Mouse (Mus musculus): Measurements from ENCODE around the gene Ccdc61. TPM values are rescaled to one million over a fixed set of nuclear protein-coding genes. Genes with fewer than 3 reads are reported as not detected.

Gene Ccdc61
- total RNA-seq, 2 experiments from 2014 or later, result 7.7 to 11.0 TPM

GRCm38 (mm10) chr7:18921069-18921468 is 10.9 kb upstream of the Ccdc61 start:
- intact Hi-C loops (cut with DNase I), result no loop called here
- peak; percentile 63 to 68 for DNase-seq

DNA sequence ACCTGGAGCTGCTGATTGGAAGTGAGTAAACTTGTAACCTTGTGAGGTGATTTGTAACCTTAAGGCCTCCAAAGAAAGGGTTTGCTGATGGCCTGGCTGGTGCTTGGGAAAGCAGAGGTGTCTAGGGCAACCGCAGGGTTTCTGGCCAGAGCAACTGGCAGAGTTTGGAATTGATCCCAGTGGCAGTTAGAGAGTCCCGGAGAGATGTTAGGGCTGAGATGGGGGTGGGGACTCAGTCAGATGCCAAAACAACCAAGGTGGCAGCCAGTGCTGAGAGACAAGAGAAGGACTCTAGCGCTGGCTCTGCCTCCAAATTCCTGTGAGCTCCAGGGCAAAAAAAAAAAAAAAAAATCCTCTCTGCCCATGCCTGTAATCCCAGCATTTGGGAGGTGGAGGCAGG is 7.7 kb upstream of the Ccdc61 start:
- intact Hi-C loops (cut with DNase I), result no loop called here
- no peak for DNase-seq

GRCm38 (mm10) chr7:18916254-18916653 is 6.0 kb upstream of the Ccdc61 start:
- intact Hi-C loops (cut with DNase I), result no loop called here
- DNase-seq, result no peak

DNA sequence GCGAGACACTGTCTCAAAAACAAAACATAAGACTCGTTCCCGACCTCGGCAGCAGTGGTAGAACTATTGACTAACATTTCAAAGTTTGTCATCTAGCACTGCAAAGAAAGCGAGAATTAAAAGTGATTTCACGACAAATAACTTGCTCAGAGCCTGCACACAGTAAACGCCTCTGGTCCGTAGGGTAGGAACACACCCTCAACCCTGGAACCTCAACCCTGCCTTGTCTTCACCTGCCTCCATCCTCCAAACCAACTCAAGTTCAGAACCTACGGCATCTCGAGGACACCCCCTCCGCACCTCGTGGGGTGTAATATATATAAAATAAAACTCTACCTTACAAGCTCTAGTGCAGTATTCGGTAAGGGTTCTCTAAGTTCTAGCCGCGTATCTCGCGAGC is 418 bp downstream of the Ccdc61 start:
- intact Hi-C loops (cut with DNase I), result no loop called here
- no peak for DNase-seq

DNA sequence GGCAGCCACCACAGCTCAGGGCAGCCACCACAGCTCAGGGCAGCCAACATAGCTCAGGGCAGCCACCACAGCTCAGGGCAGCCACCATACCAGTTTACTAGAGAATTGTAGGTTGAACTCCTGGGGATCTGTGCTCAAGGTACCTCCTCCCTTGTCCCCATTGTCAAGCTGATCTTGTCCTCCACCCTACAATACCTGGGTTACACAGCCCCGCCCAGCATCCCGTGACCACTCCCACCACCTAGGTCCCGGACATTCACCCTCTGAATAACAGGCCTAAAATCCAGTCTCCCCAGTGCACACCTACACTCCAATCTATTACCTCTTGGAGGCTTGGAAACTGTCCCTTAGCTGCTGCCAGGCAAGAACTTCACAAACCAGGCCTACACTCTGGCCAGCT is 5.2 kb downstream of the Ccdc61 start:
- no peak for DNase-seq
- intact Hi-C loops (cut with DNase I), result no loop called here

DNA sequence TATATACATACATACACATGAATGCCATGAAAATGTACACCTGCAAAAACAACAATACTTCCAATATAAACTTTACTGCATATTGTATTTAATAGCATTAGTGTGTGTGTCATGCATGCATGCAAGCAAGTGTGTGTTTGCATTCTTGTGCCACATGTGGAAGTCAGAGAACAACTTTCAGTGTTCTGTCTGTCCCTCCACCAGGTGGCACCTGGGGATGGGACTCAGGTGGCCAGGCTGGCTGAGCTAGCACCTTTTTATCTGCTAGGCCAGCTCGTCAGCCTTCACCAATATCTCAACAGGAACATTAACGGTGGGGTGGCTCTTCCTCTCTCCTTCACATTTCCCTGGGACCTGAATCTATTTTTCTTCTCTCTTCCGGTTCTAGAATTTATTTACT is 7.7 kb downstream of the Ccdc61 start:
- intact Hi-C loops (cut with DNase I), result no loop called here
- no peak for DNase-seq

GRCm38 (mm10) chr7:18900513-18900912 is 9.7 kb downstream of the Ccdc61 start:
- intact Hi-C loops (cut with DNase I), result no loop called here
- DNase-seq, result no peak

DNA sequence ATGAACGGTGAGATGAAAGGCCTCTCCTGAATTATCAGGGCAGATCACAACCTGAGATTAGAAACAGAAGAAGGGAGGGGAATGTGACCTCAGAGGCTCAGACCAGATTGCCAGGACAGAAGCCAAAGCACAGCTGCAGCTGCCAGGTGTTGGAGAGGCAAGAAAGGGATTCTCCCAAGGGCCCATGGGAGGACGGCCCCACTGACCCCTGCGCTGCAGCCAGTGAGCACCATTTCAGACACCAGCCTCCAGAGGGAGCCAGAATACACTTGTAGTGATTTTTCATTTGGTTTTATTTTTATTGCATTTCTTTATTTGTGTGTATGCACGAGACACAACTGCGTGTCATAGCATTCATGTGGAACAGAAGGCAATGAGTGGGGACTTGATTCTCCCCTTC is 13.7 kb downstream of the Ccdc61 start:
- peak in 1 of 2 experiments; percentile 48 for DNase-seq
- intact Hi-C loops (cut with DNase I), result loop anchor here (10.0 kb wide), 1 partner anchor 108 kb away; the partner anchor contains the start of gene Irf2bp1

DNA sequence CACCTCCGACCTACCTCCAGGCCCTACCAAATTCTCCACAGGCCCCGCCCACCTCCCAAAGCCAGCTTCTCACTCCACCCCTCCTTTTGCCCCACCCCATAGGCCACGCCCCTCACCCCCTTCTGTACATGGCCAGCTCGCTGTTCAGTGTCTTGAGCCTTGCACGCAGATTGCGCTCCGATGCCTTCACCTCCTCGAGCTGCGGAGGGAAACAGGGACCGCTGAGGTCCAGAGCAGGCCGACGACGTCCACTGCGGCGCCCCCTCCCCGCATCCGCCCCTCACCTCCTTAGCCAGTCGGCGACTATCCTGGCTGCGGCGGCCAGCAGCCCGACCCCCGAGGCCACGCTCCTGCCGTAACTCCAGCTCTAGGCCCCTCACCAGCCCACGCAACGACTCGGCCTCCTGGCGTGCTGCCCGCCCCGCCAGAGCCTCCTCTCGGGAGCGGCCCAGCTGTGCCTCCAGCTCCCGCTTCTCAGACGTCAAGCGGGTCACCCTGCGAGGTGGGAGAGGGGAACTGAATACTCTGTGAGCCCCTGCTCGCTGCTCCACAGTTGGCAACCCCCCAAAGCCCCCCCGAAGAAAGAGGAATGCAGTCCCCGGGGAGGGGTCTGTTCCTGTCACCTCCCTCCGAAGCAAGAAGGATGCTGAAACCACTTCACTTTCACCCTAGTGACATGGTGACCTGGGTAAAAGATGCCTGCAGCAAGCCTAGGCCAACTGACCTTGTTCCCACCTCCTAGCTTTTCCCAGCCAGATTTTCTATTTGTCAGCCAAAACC is 16.4 kb downstream of the Ccdc61 start:
- intact Hi-C loops (cut with DNase I), result loop anchor here (10.0 kb wide), 1 partner anchor 111 kb away; the partner anchor contains the start of gene Irf2bp1
- peak; percentile 40 to 53 for DNase-seq

- intact Hi-C loops (cut with DNase I), result loop anchor here (10.0 kb wide), 1 partner anchor 112 kb away; the partner anchor contains the start of gene Irf2bp1
- no peak for DNase-seq
Measured at GRCm38 (mm10) chr7:18893009-18893408, 17.2 kb downstream of the Ccdc61 start.

- intact Hi-C loops (cut with DNase I), result loop anchor here (10.0 kb wide), 1 partner anchor 113 kb away; the partner anchor contains the start of gene Irf2bp1
- peak; percentile 84 to 86 for DNase-seq
Measured at GRCm38 (mm10) chr7:18891872-18892599, 18.2 kb downstream of the Ccdc61 start.

DNA sequence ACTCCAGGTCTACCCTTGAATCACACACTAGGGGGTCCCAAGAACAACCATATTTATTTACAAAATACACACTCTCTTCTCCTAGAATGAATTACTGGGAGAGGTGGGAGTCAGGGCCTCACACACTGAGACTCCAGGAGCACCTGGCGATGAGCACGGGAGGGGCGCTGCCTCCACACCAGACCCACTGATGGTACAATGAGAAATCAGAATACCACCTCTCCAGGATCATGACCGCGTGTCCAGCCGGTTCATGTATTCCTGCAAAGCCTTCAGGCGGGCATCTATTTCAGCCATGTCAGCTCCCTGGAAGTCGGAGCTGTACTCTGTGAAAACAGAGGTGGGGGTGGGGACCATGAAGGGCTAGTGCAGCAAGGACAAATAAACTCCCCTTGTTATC is 19.4 kb downstream of the Ccdc61 start:
- intact Hi-C loops (cut with DNase I), result loop anchor here (10.0 kb wide), 1 partner anchor 114 kb away; the partner anchor contains the start of gene Irf2bp1
- DNase-seq, result no peak

GRCm38 (mm10) chr7:18886963-18887362 is 23.3 kb downstream of the Ccdc61 start:
- intact Hi-C loops (cut with DNase I), result no loop called here
- no peak for DNase-seq

GRCm38 (mm10) chr7:18884745-18885422 is 25.3 kb downstream of the Ccdc61 start:
- DNase-seq, result no peak

GRCm38 (mm10) chr7:18883991-18884744 is 26.0 kb downstream of the Ccdc61 start:
- no peak for DNase-seq
- intact Hi-C loops (cut with DNase I), result no loop called here

More at GRCm38 (mm10) chr7:18884745-18885422, 25.3 kb downstream of the Ccdc61 start:
- intact Hi-C loops (cut with DNase I), result no loop called here

DNA sequence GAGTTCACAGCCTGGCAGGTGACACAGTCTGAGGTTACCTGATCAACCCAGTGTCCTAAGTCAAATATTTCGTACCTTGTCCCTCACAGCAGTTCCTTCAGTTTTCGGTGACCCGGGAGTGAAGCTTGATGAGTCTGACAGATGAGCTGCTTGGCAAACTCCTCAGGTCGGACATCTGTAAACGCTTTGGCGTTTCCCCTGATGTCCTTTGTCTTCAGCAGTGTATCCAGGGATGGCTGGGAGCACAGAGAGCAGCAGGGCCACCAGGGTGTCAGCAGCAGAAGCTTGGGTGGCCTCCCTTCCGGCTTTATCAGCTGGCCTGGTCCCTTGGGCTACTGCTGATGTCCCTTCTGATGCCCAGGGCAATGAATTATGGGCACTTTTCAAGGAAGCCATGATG is 31.5 kb downstream of the Ccdc61 start:
- intact Hi-C loops (cut with DNase I), result no loop called here
- DNase-seq, result no peak

DNA sequence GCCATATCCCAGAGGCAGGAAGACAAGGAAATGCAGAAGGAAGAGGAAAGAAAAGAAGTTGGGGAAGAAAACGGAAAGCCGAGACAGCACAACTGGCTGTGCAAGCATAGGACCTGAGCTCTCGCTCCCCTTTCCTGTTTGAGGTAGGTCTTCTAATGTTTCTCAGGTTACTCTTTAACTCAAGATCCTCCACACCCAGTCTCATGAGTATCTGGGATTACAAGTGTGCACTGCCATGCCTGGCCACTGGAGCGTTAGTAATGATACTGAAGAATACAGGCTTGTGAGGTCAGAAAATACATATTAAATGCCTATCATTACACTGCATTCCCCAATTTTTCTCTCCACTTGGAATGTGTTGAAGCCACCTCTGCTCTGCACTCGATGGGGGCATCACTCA is 34.8 kb downstream of the Ccdc61 start:
- intact Hi-C loops (cut with DNase I), result no loop called here
- no peak for DNase-seq

GRCm38 (mm10) chr7:18873253-18873652 is 37.0 kb downstream of the Ccdc61 start:
- intact Hi-C loops (cut with DNase I), result loop anchor here (1.0 to 5.0 kb wide), 4 partner anchors 41 to 161 kb away; no protein-coding TSS in a partner anchor
- DNase-seq, result peak; percentile 71 to 74

DNA sequence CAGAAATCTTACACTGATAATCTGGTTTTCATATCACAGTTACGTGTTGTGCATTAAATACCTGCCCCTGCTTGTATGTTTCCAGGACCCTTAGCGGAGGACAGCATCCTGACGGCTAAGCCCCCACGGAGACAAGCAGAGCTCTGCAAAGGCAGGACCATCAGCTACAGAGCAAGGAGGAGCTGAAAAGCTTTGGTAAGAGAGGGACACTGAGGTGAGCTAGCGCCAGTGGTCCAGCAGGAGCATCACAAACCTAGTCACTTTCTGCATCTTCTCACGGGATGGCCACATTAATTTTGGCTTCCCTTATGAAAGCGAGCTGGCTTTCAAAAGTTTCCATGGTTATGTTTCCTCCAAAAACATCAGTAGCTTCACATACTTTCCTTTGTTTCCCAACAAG is 37.4 kb downstream of the Ccdc61 start:
- intact Hi-C loops (cut with DNase I), result loop anchor here (1.0 to 5.0 kb wide), 4 partner anchors 41 to 161 kb away; no protein-coding TSS in a partner anchor
- no peak for DNase-seq
